Mouse (Mus musculus): Measurements from ENCODE around the gene Ppif.

DNA sequence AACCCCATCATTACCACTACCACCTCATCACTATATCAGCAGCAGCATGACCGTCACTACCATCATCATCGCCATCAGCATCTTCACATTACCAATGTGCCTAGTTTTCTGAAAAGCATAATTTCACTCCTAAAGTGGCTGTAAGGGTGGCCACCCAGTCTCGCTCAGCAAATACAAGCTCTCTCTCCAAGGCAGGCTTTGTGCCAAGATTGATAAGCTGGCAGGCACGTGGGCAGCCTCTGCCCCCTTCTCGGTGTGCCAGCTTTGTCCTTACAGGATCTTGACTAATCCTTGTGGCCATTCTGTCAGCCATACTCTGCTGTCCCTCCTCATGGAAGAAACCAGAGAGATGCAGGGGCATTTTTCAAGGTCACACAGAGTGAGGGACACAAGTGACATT lies 49.0 kb downstream of the Ppif start:
- no peak for TF ChIP-seq ZNF384 (IDR thresholded peaks at IDR 0.05; ENCODE audit: low read depth, low read length)
- TF ChIP-seq CHD2 (IDR thresholded peaks at IDR 0.05; ENCODE audit: low read length): no peak
- no peak for TF ChIP-seq CTCF (conservative IDR thresholded peaks at IDR 0.05 in 1 of 2, IDR thresholded peaks at IDR 0.05 in 1 of 2; ENCODE audit: low read depth in 2 of 2, low read length in 2 of 2)
- no peak for TF ChIP-seq POLR2AphosphoS2 (IDR thresholded peaks at IDR 0.05; ENCODE audit: low read depth, low read length)
- TF ChIP-seq ELF1 (IDR thresholded peaks at IDR 0.05; ENCODE audit: low read depth, low read length): no peak
- no peak for TF ChIP-seq ZC3H11A (IDR thresholded peaks at IDR 0.05; ENCODE audit: low read depth, low read length)
- TF ChIP-seq ETS1 (conservative IDR thresholded peaks at IDR 0.05; ENCODE audit: low read depth, low read length): no peak
- no peak for TF ChIP-seq IRF4 (IDR thresholded peaks at IDR 0.05; ENCODE audit: low read depth, low read length)
- TF ChIP-seq RAD21 (IDR thresholded peaks at IDR 0.05; ENCODE audit: low read depth, low read length): no peak
- TF ChIP-seq JUN (IDR thresholded peaks at IDR 0.05; ENCODE audit: insufficient read depth, low read depth, low read length): no peak
- TF ChIP-seq POLR2A (IDR thresholded peaks at IDR 0.05; ENCODE audit: low read depth, low read length): no peak
- no peak for TF ChIP-seq TCF12 (IDR thresholded peaks at IDR 0.05; ENCODE audit: low read depth, low read length)
- no peak for TF ChIP-seq EP300 (IDR thresholded peaks at IDR 0.05; ENCODE audit: low read length)
